Mouse (Mus musculus) kidney, adult 2 months (tissue): Measurements from ENCODE around the gene Cd101.

Source experiments
- CTCF ChIP-seq: fragments of 200-500 bp; conservative IDR thresholded peaks from 2 replicates; pipeline ENCODE4 v1.5.1; 2011; ENCODE audit warnings: low read depth, mild to moderate bottlenecking, control low read depth, low read length, moderate library complexity, mixed read lengths; ENCODE audit not compliant: insufficient read depth, insufficient read length
- POLR2A ChIP-seq: fragments of 200-500 bp; IDR thresholded peaks from one replicate; pipeline ENCODE4 v1.6.1; 2011; ENCODE audit warnings: low read depth, low read length, control low read depth

DNA sequence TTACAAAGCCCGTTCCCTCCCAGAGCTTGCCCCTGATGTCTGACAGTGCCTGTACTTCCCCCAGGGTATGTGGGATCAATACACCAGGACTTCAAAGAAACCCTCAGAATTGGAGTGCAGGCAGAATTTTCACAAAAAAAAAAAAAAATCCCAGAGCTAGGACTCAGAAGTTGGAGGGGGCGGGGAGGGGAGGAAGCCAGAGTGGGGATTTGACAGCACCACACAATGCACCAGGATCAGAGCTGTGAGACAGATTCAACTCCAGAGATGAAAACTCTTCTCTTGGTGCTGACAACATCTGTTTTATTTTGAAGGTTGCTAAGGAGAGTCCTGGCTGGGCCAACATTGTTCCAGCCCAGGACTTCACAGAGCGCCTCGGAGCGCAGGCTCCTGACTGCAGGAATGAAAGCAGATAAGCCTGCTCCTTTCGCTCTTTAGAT lies 41.5 kb upstream of the Cd101 start:
- TF ChIP-seq POLR2A (no peak), CTCF (no peak)
